Mouse (Mus musculus) urinary bladder, postnatal 25 days (tissue): ENCODE measurements around the gene Mecom.
"Not testable (repeated sequence)": the region's sequence is repeated elsewhere in the genome, so short reads cannot be mapped to it uniquely, and the experiment has no call there.

Experiments
- DNase-seq: peaks from one replicate; pipeline ENCODE4 v3.0.0; 2022; ENCODE audit warnings: low spot score

The Mecom gene

DNA sequence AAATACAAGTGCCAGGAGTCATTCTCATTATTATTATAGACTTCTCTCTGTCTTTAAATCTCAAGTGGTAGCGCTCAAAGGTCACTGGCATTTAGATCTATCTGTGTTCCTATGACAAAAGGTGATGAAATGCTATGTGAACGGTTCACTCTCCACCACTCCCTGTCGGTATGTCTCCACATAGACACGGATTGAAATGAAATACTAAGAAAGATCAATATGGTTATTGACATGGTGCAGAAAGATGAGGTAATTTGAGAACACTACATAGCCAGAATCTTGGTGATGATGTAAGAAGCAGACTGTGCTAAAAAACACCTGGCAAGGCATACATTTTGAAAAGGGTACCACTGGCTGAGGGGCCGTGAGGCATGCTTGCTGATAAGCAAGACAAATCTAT lies 294.1 kb downstream of the Mecom start:
- no peak for DNase-seq

DNA sequence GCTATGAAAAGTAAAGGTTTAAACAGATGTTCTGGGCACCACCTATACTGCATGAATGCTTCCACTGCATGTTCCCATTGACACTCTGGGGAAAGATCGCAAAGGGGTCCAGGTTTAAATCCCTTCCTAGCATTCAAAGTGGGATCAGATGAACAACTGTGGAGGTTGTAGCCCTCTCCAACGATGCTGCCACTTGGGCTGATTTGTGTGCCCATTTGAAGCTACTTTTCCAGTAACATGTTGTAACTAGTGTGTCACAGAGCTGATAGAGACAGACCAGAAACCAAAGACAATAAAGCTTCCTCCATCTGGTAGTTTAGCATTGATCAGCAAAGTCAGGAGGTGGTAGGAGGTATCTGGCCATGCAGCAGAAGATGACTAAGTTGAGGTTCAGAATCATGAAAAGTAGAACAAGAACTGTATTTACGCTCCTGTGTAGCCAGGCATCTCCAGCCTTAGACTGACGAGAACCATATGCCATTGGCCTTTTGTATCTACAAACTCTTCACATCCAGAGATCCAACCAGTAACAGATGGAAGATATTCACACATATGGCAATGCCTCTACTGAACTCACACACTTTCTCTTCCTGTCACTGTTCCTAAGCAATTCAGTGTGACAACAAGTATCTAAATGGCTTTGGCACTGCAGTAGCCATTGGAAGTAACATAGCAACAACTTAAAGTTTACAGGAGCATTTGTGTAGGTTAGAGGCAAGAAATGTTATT lies 299.0 kb downstream of the Mecom start:
- DNase-seq, result no peak

DNA sequence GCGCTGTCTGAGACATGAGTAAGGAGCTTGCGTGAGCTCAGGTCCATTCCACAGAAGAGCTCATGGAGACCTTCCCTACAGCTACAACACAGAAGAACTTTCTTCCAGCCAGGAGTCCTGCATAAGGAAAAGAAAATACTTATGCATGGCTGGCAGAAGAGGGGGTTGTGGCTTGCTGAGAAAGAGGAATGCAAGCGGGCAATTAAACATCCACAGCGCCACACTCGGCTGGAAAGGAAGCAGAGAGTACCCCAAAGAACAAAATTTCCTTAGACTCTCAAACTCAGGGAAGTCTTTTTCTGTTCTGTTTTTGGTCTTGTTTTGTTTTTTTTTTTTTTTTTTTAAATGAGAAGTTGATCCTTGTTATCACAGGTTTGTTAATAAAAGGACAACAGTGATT lies 300.6 kb downstream of the Mecom start:
- no peak for DNase-seq

DNA sequence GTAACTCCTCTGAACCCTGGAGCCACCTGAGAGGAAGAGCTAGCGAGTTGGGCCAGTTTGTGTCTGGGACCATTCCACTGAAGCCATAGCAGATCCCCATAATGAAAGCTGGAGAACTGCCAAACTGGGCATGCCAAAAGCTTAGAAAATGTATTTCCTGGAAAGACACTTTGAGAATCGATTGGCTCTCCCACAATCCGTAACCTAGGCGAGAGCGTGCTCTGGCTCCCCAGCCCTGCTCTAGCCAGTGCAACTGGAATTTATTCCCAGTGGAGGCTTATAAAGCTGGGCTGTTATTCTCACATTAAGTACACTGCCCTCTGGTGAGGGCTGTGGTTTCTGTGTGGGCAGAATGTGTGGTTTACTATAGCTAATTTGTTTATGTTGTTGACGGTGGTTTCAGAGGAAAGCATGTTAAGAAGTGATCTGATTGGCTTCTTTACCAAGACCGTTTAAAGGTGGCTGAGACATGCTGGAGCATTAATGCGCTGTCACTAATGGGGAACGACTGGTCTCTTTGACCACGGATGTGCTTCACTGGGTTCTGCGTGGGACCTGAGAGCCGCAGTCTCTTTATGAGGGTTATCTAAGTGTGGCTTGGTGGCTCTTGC lies 301.3 kb downstream of the Mecom start:
- DNase-seq, result no peak

DNA sequence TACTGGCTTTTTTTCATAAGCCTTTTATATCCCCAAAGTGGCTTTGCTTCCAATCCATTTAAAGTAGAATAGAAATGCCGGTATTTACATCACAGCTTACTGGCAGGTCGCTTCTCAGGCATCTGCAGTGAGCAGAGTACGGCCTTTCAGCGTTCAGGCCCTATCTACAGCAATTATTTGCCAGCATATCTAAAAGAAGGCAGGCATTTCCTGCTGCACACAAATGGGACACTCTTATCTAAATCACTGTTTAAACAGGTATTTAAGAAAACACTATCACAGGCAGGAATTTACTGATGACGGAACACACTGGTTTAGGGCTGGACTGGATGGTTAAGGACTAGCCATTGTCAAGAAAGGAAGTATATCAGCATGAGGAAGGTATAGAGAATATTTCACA lies 301.9 kb downstream of the Mecom start:
- no peak for DNase-seq

DNA sequence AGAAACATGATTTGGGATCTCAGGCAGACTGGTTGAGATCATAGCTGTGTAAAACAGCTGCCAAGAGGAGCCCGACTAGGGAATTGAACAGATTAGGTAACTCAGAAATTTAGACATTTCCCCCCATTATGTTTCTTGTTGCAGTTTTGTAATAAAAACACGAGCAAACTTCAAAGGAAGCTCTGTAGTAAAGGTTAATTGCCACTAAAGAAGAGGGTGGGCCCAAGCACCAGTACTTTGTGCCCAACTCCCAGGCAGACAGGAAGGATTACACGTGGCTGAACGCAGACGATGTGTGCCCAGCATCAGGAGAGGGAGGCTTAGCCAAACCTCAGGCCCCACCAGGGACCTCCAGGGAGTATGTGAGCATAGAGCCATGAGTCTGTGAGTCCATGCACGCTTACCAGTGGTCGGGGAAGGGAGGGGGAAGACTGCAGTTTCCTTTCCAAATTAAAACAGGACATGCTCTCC lies 303.4 kb downstream of the Mecom start:
- DNase-seq, result no peak

DNA sequence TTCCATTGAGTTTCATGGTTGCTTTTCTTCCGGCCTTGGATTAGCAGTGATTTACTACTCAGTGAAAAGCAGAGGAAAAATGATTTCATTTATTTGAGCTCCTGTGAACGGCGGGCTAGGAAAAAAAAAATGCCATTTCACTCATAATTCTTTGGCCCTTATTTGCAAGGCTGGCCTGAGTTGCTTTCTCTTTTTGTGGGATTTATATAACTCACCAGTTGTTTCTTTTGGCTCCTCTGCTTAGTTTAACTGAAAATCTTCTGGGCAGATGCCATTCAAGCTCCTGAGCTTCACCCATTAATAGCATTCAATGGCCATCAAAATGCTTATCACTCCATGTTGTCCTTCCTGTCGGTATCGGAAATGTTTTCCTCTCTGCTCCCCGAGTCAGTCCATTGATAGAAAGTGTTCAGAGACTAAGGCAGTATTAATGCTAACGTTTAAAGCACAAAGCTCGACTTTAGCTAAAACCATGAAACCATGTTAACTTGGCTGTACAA lies 304.0 kb downstream of the Mecom start:
- DNase-seq, result no peak

DNA sequence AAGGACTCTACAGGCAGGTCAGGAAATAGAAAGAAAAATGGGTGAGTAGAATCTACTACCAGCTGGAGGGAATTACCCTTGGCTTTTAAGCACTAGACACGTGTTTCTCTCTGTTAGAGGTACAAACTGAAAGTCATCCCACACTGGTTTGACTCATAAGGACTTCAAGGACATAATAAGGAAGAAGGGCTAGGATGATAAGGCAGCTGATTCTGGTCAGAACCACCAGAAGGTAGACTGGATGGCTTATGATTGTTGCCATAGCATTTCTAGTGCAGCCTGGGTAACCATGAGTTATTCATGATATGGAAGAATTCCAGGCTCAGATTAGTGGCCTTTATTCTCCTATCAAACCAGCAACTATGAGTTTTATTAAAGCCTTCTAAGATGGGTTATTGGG lies 308.4 kb downstream of the Mecom start:
- no peak for DNase-seq

DNA sequence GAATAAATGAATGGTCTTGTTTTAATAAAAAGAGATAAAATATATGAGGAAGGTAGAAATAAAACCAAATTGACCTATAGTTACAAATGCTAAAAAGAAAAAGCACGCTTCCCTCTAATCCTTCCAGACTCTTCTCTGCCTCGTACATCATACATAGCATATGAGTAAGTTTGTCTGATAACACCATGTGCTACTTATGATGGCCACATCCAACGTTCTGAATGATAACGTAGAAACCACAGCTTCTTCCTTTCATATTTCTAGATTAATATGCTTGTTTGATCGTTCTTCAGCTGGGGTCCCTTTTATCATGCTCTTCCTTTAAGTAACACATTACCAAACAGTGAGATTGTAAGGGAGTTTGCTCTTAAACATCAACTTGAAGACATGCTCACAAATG lies 310.3 kb downstream of the Mecom start:
- no peak for DNase-seq

DNA sequence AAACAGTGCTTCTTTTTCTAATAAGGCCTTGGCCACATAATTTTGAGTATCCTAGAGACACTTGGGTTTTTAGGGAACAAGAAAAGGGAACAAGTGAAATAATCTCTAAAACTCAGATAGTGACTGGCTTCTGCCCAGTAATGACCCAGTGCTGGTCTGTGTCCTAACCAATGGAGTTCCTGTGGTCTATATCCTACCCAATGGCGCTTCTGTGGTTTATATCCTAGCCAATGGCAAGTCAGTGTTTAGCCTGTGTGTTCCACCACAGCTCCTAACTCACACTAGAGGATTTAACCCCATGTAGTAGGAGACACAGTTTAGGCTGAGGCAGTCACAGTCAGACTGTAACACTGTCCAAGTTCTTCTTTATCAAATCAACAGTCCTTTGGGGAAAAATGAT lies 313.8 kb downstream of the Mecom start:
- DNase-seq, result no peak

DNA sequence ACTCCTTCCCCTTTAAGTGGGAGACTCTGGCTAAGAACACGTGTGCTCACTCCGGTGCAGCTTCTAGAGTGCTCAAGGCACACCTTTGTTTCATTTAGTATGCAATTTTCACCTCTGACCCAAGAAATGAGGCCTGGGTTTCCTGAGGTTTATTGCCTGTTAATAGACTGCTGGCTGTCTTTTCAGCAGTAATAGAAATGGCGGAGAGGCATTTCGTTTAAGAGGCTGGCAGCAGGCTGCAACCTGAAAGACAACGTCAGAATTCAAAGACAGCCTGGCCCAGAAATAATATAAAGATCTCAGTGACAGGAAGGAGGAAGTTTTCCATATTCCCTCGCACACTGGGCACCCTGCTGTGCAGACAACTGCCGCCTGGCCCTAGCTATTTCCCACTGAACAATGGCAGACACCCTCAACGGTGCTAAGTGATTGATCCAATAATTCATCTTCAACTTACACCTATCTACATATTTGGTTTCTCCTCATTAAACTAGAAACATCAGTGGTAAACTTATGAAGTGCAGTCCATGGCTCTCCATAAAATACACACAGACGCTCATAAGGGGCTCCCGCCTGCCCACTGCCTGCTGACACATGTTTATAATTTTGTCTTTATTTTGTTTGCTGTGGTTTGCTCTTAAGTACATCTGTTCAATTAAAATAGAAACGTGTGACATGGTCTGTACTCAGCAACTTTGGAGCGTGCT lies 319.7 kb downstream of the Mecom start:
- no peak for DNase-seq

DNA sequence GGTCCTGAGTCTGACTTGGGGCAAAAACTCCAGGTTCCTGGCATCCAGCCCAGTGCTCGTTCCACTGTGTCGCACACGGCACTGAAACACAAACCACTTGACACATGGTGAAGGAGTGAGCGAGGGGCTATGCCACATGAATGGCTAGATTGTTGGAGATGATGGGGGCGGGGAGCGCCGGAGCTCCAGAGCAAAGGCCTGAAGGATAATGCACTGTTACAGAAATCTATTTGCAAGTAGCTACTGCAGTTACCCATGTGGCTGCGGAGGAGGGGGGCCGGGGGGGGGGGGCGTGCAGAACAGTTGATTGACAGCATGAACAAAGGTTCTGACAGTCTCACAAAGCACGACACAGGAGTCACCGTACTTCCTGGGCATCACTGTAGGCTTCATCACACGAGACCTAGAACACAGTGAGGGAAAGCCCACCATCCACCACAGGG lies 320.9 kb downstream of the Mecom start:
- no peak for DNase-seq

DNA sequence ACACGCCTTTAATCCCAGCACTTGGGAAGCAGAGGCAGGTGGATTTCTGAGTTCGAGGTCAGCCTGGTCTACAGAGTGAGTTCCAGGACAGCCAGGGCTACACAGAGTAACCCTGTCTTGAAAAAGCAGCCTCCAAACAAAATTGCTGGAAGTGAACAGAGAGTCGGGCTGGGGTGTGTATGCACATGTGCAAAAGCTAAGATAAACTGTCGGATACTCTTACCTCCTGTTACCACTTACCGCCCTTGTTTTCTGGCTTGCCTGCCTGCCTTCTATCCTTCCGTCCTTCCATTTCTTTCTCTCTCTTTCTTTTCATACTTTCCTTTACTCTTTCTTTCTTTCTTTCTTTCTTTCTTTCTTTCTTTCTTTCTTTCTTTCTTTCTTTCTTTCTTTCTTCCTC lies 322.6 kb downstream of the Mecom start:
- not testable (repeated sequence) for DNase-seq

DNA sequence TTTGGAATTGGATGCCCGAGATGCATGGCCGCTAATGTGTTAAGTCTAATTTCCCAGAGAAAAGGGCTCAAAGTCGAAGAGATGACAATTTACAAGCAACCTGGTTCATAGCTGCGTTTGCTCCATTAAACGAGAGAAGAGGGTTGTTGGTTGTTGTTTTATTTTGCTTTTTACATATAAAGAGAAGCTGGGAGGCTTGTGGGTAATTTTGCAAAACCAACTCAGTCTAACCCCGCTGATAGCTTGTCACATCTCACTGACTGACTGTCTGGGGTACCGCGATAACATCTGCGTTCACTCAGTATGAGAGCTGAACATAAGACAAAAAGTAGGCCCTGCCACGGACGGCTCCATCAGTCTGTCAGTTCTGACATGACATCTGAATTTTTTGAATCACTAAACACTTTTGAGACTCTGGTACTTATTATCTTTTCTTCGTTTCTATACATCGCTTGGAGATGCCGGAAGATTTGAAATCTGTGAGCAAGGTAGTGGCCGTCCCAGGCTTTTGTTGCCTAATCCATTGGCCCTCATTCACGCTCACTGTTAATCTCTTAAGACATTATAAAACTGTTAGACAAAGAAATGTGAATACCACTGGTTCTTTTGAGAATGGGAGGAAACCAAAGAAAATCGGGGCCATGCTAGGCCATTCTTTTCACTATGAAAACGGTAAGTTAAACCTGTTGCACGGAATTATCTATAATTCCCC lies 327.0 kb downstream of the Mecom start:
- no peak for DNase-seq

DNA sequence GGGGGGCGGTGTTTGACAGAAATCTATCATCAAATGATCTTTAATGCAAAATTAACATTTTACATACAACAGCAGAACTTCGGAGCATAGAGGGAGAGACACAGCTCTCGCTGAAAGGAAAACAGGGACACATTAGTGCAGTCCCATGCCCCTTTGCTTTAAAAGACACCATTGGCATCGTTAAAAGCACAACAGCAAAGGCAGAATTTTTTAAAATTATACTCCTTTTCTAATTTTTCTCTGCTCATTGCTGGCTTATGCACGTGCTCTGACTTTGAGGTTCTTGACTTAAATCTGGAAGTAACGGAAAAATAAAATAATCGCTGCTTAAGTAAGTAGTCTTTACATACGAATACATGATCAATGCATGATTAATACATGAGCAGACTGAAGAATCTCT lies 327.9 kb downstream of the Mecom start:
- DNase-seq, result no peak

DNA sequence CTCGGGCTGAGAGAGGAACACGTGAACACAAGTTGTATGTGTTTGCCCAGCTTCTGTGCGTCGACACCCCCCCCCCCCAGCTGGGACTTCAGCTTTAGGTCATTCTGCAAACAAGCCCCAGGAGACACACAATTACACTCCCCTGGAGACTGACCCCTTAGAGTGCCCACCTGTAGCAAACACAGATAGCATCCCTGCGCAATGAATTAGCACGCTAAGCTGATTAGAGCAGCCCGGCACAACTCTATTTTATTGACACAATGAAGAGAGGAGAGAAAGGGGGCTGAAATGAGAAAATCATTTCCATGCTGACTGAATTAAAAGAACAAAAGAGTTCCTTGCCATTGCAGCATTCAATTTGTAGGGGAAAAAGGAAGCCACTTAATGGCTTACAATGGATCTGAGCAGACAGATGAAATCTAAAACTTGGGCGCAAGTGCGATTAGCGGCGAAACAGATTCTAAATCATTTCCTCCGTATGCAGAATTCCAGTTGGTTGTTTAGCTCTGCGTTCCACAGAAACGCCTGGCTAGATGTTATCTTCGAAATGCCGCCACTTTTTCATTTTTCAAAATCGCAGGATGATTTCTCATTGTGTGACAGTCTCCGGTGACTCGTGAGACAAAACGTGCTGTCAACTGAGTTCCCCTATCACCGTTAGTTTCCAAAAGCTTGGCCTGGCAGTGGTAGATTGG lies 328.5 kb downstream of the Mecom start:
- no peak for DNase-seq

DNA sequence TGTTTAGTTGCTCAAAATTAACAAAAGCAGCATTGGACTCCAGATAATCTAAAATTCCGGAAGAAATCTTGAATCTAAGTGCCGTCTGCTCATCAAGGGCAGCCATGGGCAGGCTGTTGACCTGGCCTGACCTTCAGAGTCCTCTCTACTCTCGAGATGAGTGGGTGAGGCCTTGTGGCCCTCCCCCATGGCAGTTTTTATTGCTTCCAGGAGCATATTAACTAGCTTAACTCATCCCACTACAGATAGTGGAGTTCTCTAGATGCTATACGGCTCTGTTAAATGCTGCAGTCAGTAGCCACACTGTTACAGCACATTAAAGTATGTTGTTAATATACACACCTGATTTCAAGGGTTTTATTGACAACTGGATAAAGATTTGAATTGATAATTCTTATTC lies 333.2 kb downstream of the Mecom start:
- no peak for DNase-seq

DNA sequence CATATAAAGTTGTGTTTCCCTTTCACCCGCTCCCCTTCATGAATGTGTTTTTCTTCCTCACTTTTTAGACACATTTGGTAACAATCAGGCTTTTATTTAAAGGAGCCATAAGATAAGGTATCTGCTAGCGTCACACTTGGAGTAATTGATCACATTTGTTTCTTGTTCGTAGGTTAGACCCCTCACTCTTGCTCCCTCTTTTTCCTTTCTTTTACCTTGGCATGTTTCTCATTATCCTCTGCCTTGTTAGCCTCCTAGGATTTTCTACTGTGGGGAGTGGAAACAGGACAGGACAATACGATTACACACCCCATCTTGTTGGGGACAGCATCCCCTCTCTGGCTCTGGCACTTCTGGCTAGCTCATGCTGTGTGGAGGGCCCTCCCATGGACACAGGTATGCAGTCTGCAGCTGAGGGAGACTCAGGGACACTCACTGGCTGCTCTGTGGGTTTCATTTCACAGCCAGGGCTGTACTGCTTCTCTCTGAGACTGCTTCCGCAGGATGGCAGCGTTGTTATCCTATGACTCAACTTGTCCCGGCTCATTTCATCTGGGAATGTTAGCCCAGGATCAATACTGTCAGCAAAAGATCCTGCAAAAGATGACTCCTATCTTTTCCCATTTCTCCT lies 334.2 kb downstream of the Mecom start:
- no peak for DNase-seq

DNA sequence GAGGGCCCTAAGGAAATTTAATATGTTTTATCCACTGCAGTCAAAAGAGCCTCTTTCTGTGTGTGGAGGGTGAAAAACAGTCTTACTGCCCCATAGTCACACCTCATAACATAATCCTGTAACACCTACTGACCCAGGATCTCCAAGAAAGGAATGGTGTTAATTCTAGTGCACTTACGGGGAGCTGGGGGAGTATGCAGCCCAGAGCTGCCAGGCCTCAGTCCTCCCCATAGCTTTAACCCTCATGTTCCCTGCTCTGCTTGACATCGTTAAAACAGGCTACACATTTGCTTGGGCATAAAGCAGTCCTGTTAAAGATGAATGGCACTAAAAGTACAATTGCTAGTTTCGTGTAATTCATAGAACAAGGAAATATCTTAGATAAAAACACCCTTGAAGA lies 335.0 kb downstream of the Mecom start:
- DNase-seq, result no peak

DNA sequence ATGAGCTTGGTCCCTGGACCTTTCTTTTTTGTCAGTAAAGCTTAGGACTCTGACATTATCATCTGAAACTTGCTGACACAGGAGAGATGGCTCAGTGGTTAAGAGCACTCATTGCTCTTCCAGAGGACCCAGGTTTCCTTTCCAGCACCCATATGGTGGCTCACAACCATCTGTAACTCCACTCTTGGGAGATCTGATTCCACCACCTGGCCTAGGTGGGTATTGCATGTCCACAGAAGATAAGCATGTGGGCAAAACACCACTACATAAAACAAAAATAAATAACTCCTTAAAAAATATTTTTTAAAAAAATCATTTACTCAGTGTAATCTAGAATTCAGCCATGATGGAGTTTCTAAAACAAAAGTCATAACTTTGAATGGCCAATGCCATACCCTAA lies 338.7 kb downstream of the Mecom start:
- DNase-seq, result no peak

DNA sequence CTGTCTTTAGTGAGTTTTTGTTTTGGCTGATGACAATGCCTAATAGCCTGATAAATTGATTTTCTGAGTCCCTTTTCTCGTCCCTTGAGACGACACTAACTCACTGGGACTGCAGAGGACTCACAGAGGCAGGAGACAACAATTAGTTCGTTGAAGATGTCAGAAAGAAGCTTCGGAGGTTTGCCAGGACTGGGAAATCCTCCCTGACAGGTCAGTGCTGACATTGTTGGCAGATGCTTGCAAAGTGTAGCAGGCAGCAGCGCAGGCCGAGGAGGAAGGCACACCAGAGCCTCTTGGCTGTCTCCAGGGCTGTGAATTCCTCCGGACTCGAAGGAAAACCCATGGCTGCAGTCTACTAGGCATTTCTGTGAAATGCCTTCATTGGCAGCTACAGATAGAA lies 339.9 kb downstream of the Mecom start:
- no peak for DNase-seq
